Mouse (Mus musculus): ENCODE measurements at regions not wholly inside any gene's neighbourhood (a gene's known extent, or its start where the extent isn't known, plus 50 kb on each side); places are given as distances from the start of the nearest gene placed in this dataset.
"Not testable (repeated sequence)": the region's sequence is repeated elsewhere in the genome, so short reads cannot be mapped to it uniquely, and the experiment has no call there.

- H3K4me1 ChIP-seq; H3K4me3 ChIP-seq (replicated peaks); H3K9ac ChIP-seq; ATAC-seq (replicated peaks; ENCODE audit: low FRiP score); H3K27ac ChIP-seq; H3K36me3 ChIP-seq; H3K27me3 ChIP-seq; H3K9me3 ChIP-seq (replicated peaks); H3K4me2 ChIP-seq: not testable (repeated sequence)
- 65% methylated on average over 1 of the region's 1 CpGs for WGBS
These were observed 699.2 kb upstream of the Dmd start for GRCm38 (mm10) chrX:82249456-82249855.

- not testable (repeated sequence) for H3K4me3 ChIP-seq (replicated peaks); H3K4me1 ChIP-seq; H3K9me3 ChIP-seq (replicated peaks); H3K27me3 ChIP-seq; H3K9ac ChIP-seq; H3K27ac ChIP-seq; ATAC-seq (replicated peaks; ENCODE audit: low FRiP score); H3K4me2 ChIP-seq; H3K36me3 ChIP-seq
- 74% methylated on average over 4 of the region's 4 CpGs for whole genome bisulfite sequencing
These were observed 666.3 kb upstream of the Dmd start for GRCm38 (mm10) chrX:82282376-82282775.

- WGBS: 25% methylated on average over 18 of the region's 18 CpGs
- Histone ChIP-seq H3K4me3 (replicated peaks) (peak overlapping the region; percentile 28), H3K9ac (no peak overlapping the region)
These were observed 637.7 kb upstream of the Dmd start for GRCm38 (mm10) chrX:82310764-82311492.

More at GRCm38 (mm10) chrX:82310764-82311492, 637.7 kb upstream of the Dmd start:
- Histone ChIP-seq H3K9me3 (replicated peaks) (no peaks in the 10 kb centered on the region), H3K27me3 (no peaks in the 10 kb centered on the region), H3K4me2 (peak overlapping the region; percentile 45), H3K36me3 (no peaks in the 10 kb centered on the region), H3K4me1 (no peaks in the 10 kb centered on the region), H3K27ac (no peak overlapping the region)
- no peak for ATAC-seq (replicated peaks; ENCODE audit: low FRiP score)

Data from kidney, embryonic 15.5 days (tissue).